Mouse (Mus musculus) liver, embryonic 14.5 days (tissue): Measurements from ENCODE around the gene Pou2f1.

Experiments used
- CTCF ChIP-seq: IDR thresholded peaks from 2 replicates; pipeline ENCODE4 v1.5.1; 2016; ENCODE audit warnings: antibody characterized with exemption, low read depth, control low read depth
- EP300 ChIP-seq: IDR thresholded peaks from 2 replicates; pipeline ENCODE4 v1.6.1; 2016; ENCODE audit warnings: antibody characterized with exemption, low read depth

GRCm38 (mm10) chr1:165943270-165943669, 59.2 kb downstream of the Pou2f1 start:
- TF ChIP-seq CTCF (no peak), EP300 (no peak)
